Mouse (Mus musculus) bone marrow macrophage, adult 2 months (primary cell): ENCODE results near the gene Dnaaf3.

Experiments
- CTCF ChIP-seq: IDR thresholded peaks from 2 replicates; pipeline ENCODE4 v1.5.1; 2012; ENCODE audit warnings: low read depth, mild to moderate bottlenecking, low read length, moderate library complexity
- POLR2A ChIP-seq: IDR thresholded peaks from 2 replicates; pipeline ENCODE4 v1.6.1; 2012; ENCODE audit warnings: mild to moderate bottlenecking, low read depth, low read length, borderline replicate concordance

- no peak for TF ChIP-seq POLR2A
- no peak for TF ChIP-seq CTCF
These were observed 14.4 kb upstream of the Dnaaf3 start for GRCm38 (mm10) chr7:4546591-4547131.
